Mouse (Mus musculus): ENCODE results near the gene Cd200r2. TPM values are rescaled to one million over a fixed set of nuclear protein-coding genes. Genes with fewer than 3 reads are reported as not detected.

Gene Cd200r2
- polyA plus RNA-seq (2014; fragmentation: Illumina TruSeq; extraction: RNeasy Lipid Tissue Mini Kit (QIAGEN cat#74804); ENCODE audit: low read depth, low replicate concordance): not detected

DNA sequence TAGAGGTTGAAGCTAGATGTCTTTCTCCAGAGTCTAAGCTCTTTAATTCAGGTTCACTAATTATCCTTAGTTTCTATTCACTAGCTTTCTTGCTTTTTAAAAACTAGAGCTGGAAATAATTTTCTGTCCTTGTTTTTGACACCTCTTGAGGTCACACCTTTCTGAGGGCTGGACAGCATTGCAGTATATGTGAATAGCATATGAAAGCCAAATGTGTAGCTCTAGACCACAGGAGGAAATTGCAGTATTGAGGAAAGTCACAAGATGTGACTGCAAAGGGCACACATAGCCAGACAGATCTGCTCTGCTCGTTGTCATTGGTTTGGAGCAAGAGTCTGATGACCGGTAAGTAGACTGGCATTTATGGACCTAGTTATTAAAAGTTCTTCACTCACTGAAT lies at the start of gene Cd200r2:
Cd200r2 (plus strand) TSS at position 301 of the 400 bp plus-strand sequence.

DNA sequence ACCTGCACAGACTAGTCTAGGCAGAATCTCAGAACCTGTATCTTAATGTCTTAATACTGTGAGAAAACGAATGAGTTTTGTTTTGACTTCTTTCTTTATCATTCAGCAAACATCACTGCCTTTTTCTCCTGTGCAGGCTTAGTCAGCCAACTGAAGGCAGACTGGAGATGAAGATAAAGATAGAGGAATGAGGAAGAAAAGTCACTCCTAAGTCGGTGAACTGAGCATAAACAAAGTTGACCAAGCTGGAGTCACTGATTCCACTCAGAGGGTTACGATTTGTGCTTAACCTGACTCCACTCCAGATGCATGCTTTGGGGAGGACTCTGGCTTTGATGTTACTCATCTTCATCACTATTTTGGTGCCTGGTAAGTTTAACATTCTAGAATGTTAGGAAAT lies 76.6 kb downstream of the Cd200r2 start, which contains the start of gene Cd200r3:
Cd200r3 (plus strand) TSS at position 211 of the 400 bp plus-strand sequence.

Other genes starting within 250 kb of the Cd200r2 start
- gene Nepro, start 142.8 kb upstream of the Cd200r2 start, polyA plus RNA-seq (2014; fragmentation: Illumina TruSeq; extraction: RNeasy Lipid Tissue Mini Kit (QIAGEN cat#74804); ENCODE audit: low read depth, low replicate concordance): 19.0 TPM
- 61.6 TPM for gene Gtpbp8, start 120.7 kb upstream of the Cd200r2 start, polyA plus RNA-seq (2014; fragmentation: Illumina TruSeq; extraction: RNeasy Lipid Tissue Mini Kit (QIAGEN cat#74804); ENCODE audit: low read depth, low replicate concordance)
- gene Cd200r1, start 101.4 kb upstream of the Cd200r2 start, polyA plus RNA-seq (2014; fragmentation: Illumina TruSeq; extraction: RNeasy Lipid Tissue Mini Kit (QIAGEN cat#74804); ENCODE audit: low read depth, low replicate concordance): 1.3 TPM
- gene Cd200r4, start 55.4 kb upstream of the Cd200r2 start, polyA plus RNA-seq (2014; fragmentation: Illumina TruSeq; extraction: RNeasy Lipid Tissue Mini Kit (QIAGEN cat#74804); ENCODE audit: low read depth, low replicate concordance): 0.47 TPM
- gene Cd200r3, start 76.6 kb downstream of the Cd200r2 start, polyA plus RNA-seq (2014; fragmentation: Illumina TruSeq; extraction: RNeasy Lipid Tissue Mini Kit (QIAGEN cat#74804); ENCODE audit: low read depth, low replicate concordance): 0.23 TPM
- 12.4 TPM for gene Ccdc80, start 226.3 kb downstream of the Cd200r2 start, polyA plus RNA-seq (2014; fragmentation: Illumina TruSeq; extraction: RNeasy Lipid Tissue Mini Kit (QIAGEN cat#74804); ENCODE audit: low read depth, low replicate concordance)

Data from adrenal gland, adult 10 weeks (tissue).